Mouse (Mus musculus): Measurements from ENCODE around the gene Olfr96.
"Not testable (repeated sequence)": the region's sequence is repeated elsewhere in the genome, so short reads cannot be mapped to it uniquely, and the experiment has no call there.

Gene Olfr96

GRCm38 (mm10) chr17:37219846-37220245 is at the start of gene Olfr96:
Olfr96 (plus strand) TSS chr17:37220146.
- no peak for DNase-seq

GRCm38 (mm10) chr17:37185474-37185873 is 34.5 kb upstream of the Olfr96 start:
- DNase-seq = no peak

- DNase-seq = no peak
Observed at GRCm38 (mm10) chr17:37190711-37191110, 29.2 kb upstream of the Olfr96 start.

DNA sequence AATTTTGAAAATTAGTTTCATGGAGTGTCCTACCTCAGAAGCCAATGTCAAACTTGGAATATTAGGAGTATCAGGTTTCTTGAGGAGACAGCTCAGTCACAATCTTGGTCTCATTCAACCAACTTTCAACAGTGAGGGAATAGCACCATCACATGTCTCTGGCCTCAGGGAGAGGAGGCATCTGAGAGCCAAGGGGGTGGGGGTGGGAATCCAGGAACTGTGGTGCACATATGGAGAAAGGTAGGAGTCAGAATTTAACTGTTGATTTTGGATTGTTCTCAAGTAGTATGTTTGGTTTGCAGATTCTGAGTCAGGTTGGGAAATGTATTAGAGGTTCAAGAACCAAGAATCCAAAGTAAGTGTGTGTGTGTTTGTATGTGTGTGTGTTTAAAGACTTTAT is 26.9 kb upstream of the Olfr96 start:
- DNase-seq = no peak

DNA sequence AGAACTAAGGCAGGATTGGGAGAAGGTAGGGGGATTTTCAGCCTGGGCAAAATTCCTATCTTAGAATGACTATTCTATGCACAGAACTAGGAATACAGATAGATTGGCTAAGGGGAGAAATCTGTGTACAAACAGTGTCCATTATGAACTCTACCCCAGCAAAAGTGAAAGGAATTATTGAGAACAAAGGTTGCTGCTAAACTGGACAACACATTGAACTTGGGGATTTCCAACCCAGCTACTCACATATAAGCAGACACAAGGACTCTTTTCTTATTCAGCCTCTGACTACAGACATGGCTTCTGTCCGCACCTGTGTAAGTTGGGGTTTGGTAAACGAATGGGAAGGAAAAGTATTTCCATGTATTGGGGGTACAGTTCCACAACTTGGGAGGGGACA is 26.3 kb upstream of the Olfr96 start, which contains the start of gene Ubd:
Gene Ubd (plus strand): TSS at position 237 of the 400 bp plus-strand sequence.
- no peak for DNase-seq

DNA sequence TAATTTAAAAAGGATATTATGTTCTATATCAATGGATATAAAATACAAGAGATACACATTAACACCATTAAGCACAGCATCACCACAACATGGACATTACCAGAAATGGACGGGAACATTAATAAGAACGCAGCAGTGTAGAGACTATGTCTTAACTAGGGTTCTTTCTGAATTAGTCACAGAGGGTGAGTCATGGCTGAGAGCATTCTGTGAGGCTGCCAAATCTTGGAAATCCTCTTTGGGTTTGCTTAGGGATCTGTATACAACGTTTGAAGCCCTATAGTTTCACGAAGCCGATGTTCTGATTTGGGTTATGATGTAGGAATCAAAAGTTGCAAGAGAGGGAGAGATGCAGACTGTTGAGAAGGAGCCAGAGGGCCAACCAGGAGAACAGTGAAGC is 25.2 kb upstream of the Olfr96 start:
- no peak for DNase-seq

- peak; percentile 6 for DNase-seq
Observed at GRCm38 (mm10) chr17:37196845-37197724, 22.9 kb upstream of the Olfr96 start.

GRCm38 (mm10) chr17:37200894-37201293 is 19.1 kb upstream of the Olfr96 start, which contains the start of gene Olfr94:
Olfr94 (minus strand) TSS chr17:37200994.
- DNase-seq = no peak

GRCm38 (mm10) chr17:37203206-37203916 is 16.6 kb upstream of the Olfr96 start:
- peak; percentile 68 for DNase-seq

- DNase-seq = no peak
Observed at GRCm38 (mm10) chr17:37203917-37204236, 16.1 kb upstream of the Olfr96 start.

- DNase-seq = no peak
Observed at GRCm38 (mm10) chr17:37210884-37211768, 8.8 kb upstream of the Olfr96 start.

DNA sequence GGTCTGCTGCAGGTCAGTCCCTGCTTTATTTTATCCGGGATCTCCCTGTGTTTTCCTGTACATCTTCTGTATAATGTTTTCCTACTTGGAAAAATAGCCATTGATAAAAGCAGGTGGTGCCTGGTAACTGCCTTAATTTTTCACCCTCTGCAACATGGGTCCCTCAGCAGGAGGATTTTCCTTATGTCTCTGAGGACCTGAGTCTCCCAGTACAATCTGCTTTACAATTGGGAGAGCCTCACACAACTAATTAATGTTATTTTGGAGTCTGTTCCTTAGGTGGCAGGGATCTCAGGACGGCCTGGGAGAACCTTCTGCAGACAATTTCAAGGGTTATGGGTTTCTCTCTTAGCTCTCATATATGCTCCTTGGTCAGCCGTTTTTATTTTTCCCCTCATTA is 6.9 kb upstream of the Olfr96 start, which contains the start of gene Olfr95:
Gene Olfr95 (minus strand): TSS at position 101 of the 400 bp plus-strand sequence.
- no peak for DNase-seq

DNA sequence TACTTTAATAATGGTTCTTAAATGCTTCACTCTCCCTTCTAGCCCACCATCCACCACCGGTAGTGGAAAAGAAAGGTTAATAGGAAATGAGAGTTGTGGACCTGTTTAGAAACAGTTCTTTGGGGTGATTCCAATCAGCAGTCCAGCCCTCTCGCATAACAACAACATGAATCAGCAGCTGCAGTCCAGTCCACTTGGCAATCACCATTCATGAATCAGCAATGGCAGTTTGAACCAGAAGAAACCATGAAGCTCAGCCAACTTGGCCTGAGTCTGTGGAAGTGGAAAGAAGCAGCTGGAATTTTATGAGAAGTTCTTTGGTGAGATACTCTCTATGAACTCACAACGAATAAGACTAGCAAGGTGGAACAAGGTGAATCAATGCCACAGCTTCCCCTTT is 1.5 kb upstream of the Olfr96 start:
- DNase-seq = no peak

DNA sequence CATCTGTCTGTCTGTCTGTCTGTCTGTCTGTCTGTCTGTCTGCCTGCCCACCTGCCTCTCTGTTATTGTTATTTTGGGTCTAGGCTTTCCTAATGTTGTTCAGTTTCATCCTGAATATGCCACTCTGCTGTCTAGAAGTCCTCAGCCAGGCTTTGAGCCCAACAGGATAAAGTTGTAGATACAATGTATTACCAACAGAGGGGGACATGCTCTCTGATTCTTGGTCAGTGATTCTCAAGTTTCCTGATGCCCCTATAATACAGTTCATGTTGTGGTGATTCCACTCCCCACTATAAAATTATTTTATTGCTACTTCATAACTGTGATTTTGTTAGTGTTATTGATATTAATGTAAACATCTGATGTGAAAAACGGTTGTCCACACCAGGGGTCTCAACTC is 1.9 kb downstream of the Olfr96 start:
- no peak for DNase-seq

DNA sequence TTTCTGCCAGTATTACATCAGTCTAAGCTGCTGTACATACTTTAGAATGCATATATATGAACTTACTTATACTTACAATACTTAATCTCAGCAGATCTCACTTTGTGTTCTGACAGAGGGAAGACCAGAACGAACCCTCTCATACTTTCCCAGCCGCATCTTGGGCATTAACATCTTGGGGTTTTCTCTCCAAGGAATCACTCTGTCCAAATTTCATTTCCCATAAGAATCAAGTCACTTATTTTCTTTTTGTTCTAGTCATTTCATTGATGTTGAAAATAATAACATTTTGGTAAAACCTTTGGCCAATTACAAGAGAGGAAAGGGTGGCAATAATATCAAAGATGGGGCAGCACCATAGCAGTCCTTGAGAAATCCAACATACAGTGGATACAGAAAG is 17.3 kb downstream of the Olfr96 start, which contains the start of gene Olfr97:
Gene Olfr97 (minus strand): TSS at position 101 of the 400 bp plus-strand sequence.
- DNase-seq = not testable (repeated sequence)

DNA sequence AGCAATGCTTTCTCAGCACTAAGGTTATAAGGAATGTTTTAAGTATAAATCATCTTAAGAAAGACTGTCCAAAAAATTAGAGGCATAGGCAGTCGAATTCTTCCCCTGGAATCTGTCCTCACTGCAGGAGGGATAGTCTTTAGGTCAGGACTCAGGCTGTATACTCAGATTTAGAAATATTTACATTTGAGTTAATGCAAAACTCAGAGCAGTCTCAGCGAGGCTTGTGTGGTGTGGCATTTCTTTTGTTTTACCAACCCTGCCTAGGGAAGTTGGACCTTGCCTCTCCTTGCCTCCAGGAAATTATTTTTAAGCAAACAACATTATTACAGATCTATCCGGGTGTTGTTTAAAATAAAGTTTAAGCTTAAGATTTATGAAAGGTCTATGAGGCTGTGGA is 22.3 kb downstream of the Olfr96 start:
- no peak for DNase-seq

DNA sequence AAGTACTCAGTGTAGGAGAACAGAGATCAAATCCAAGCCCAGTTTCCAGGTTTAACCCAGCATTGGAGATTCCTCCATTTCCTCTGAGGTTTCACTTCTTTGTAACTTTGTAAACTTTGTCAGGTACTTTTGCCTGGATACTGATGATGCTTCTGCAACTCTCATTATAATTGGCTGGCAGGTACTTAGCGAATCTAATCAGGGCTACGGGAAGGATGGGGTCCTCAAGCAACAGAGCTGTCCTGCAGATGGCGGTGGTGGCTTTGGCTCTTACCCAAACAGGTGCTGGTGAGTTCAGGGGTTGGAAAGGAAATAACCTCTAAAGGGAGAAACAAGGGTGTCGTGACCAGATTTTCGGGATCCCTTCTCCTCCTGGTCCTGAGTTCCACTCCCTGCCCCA is 26.8 kb downstream of the Olfr96 start:
- DNase-seq = no peak

DNA sequence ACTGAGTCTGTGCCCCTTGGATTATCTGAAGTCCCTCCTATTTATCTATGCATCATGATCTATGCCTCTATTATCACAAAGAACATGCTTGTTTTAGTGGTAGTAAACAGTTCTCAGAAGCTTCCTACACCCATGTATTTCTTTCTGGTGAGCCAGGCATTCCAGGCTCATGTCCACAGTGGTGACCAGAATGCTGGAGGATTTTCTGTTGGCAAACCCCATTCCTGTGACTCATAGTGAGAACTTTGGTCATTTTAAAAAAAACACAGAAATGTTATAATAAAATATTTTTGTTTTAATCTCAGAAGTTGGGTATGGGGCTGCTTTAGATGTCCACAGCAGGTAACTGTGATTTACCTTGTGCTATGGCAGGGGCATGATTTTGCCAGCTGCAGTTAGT is 29.5 kb downstream of the Olfr96 start:
- DNase-seq = no peak

- peak; percentile 14 for DNase-seq
Observed at GRCm38 (mm10) chr17:37250544-37250943, 30.6 kb downstream of the Olfr96 start.

DNA sequence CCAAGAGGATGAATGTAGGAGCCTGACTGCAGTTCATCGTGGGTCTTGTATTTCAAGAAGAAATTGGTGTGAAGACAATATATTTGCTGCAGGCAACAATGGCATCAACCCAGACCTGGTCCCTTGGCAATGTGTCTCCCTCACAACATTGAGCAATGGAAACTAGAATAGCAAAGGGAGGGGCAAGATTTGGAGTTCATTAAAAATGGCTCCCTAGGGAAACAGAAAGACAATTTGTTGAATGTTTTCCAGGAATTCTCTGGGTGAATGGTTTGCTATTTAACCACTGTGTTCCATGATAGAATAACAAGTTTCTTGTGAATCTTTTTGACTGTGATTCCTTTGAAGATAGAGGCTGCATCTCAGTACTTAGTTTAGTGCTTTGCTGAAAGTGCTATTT is 43.7 kb downstream of the Olfr96 start, which contains the start of gene Olfr98:
Gene Olfr98 (minus strand): TSS at position 124 of the 400 bp plus-strand sequence.
- no peak for DNase-seq

- DNase-seq = peak; percentile 74
Observed at GRCm38 (mm10) chr17:37270058-37270701, 50.2 kb downstream of the Olfr96 start, which contains the start of gene H2-M3. H2-M3 (plus strand) TSS chr17:37270220.

DNA sequence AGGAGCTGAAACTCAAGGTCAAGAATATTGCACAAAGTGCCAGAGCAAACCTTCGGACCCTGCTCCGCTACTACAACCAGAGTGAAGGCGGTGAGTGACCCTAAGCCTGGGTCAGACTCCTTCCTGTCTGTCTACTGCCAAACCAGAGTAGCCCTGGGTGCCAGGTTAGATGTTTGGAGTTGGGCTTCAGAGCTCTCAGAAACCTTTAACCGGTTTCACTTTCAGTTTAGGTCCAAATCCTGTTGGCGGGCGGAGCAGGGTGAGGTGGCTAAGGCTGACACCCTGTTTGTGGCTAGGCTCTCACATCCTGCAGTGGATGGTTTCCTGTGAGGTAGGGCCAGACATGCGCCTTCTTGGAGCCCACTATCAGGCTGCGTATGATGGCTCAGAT is 50.8 kb downstream of the Olfr96 start:
- DNase-seq = peak; percentile 18

Measured in liver (tissue).